Comparison of ENCODE assay signal across 22 mouse cellular contexts in the genomic region with DNA sequence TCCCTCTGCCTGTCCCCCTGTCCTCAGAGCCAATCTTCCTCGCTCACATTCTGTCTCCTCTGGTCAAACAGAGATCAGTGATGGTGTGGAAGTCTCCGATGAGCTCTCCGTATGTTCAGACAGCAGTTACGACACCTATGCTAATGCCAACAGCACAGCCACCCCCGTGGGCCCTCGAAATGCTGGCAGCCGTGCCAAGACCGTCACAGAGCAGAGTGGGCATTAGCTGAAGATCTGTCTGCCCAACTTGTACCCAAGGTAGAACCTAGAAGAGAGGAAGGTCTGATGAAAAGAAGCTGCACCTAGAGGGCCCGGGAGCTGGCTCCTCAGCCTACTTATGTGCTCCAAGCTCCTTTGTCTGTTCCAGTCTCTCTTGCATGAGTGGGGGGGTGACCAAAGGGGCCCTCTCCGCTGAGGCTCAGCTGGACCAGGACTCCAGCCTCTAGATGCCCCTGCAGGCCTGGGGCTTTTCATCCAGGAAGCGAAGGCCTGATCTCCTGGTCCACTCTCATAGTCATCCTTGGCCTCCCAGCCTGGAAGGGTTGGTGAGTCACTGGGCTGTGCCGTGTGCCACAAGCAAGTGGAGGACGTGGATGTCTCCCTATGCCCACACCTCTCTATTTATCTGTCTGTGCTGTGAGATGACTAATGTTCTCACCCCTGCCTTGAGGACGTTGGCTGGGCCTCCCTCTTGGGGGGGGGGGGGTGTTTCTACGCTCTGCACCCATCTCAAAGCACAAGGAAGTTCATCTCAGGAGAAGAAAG. TPM values are rescaled to one million over a fixed set of nuclear protein-coding genes. Genes with fewer than 3 reads are reported as not detected.
DNase-seq lines count a peak whose midpoint lies in the region; ATAC-seq lines count a peak whose summit lies in the region.
"Had no signal": no experiment of that assay in that cellular context is flagged by ENCODE, and none has a peak within 500 bp of the region (broad histone marks: within the 10 kb centered on the region; RNA-seq: fewer than 3 reads in every experiment).

No protein-coding gene starts in this region.

- H3K4me3 ChIP-seq in kidney, embryonic 16.5 days (ENCODE audit: low read length): no peak overlapping the region
- H3K4me3 ChIP-seq in megakaryocyte, embryonic 14.5 days (replicated peaks): peak overlapping the region; percentile 28
- H3K4me3 ChIP-seq: embryonic facial prominence, embryonic 12.5 days; erythroblast, embryonic 14.5 days; forebrain, embryonic 12.5 days; gastrocnemius, adult 2 months; hindbrain, embryonic 13.5 days had no signal

- WGBS in kidney, embryonic 16.5 days: 84% methylated on average over 15 of the region's 15 CpGs

- H3K9ac ChIP-seq in kidney, embryonic 16.5 days (replicated peaks; ENCODE audit: low read length): no peak overlapping the region
- H3K9ac ChIP-seq: embryonic facial prominence, embryonic 12.5 days; forebrain, embryonic 12.5 days; hindbrain, embryonic 13.5 days; liver, embryonic 14.5 days; lung, embryonic 14.5 days had no signal

- peak; percentile 20; the same call in 1 of the 2 replicates for ATAC-seq in kidney, embryonic 16.5 days (ENCODE audit: low FRiP score, low TSS enrichment)
- no peak for ATAC-seq in megakaryocyte, adult 5-6 weeks (ENCODE audit: poor library complexity, severe bottlenecking)

- no peaks in the 10 kb centered on the region for H3K27me3 ChIP-seq in kidney, embryonic 16.5 days (ENCODE audit: insufficient read depth, low read length)
- H3K27me3 ChIP-seq in megakaryocyte, embryonic 14.5 days (replicated peaks): peaks cover 96% of the 10 kb centered on the region
- H3K27me3 ChIP-seq: embryonic facial prominence, embryonic 12.5 days; forebrain, embryonic 12.5 days; hindbrain, embryonic 13.5 days had no signal

- peaks cover 4% of the 10 kb centered on the region; the same call in 1 of the 2 replicates for H3K9me3 ChIP-seq in kidney, embryonic 16.5 days (ENCODE audit: low read length)
- H3K9me3 ChIP-seq in megakaryocyte, embryonic 14.5 days: peaks cover 18% of the 10 kb centered on the region
- H3K9me3 ChIP-seq: embryonic facial prominence, embryonic 12.5 days; forebrain, embryonic 12.5 days; hindbrain, embryonic 13.5 days had no signal

- H3K4me2 ChIP-seq in kidney, embryonic 16.5 days (replicated peaks; ENCODE audit: low read depth, low read length): no peak overlapping the region
- H3K4me2 ChIP-seq: embryonic facial prominence, embryonic 12.5 days; forebrain, embryonic 12.5 days; hindbrain, embryonic 13.5 days; lung, embryonic 14.5 days had no signal

- H3K27ac ChIP-seq in kidney, embryonic 16.5 days (ENCODE audit: low read length): no peak overlapping the region; the same call in 1 of the 2 replicates
- H3K27ac ChIP-seq: embryonic facial prominence, embryonic 12.5 days; forebrain, embryonic 12.5 days; gastrocnemius, adult 2 months; hindbrain, embryonic 13.5 days; liver, embryonic 14.5 days had no signal

- peaks cover 17% of the 10 kb centered on the region for H3K4me1 ChIP-seq in kidney, embryonic 16.5 days (ENCODE audit: insufficient read depth, low read length)
- H3K4me1 ChIP-seq in megakaryocyte, embryonic 14.5 days: peaks cover 7% of the 10 kb centered on the region
- H3K4me1 ChIP-seq: embryonic facial prominence, embryonic 12.5 days had no signal

- peak; percentile 40 to 62 for DNase-seq in adrenal gland, adult (ENCODE audit: inconsistent age in 2 of 2, low spot score in 1 of 2)
- no peak for DNase-seq in adrenal gland, adult 8-10 months
- DNase-seq in kidney, postnatal 4 days: no peak
- DNase-seq in brain, adult 2 months (ENCODE audit: low read depth, low spot score): peak; percentile 90
- no peak for DNase-seq in thymus, postnatal 14 days
- DNase-seq: cerebellum, adult 11-12 months; gastrocnemius, adult 2 months; kidney, adult 2 months; kidney, postnatal 14 days; lung, embryonic 14.5 days; midbrain, embryonic 14.5 days; spleen, adult 18-20 months had no signal

- peaks cover 7% of the 10 kb centered on the region; the same call in 1 of the 2 replicates for H3K36me3 ChIP-seq in kidney, embryonic 16.5 days (ENCODE audit: insufficient read depth, low read length)
- H3K36me3 ChIP-seq in megakaryocyte, embryonic 14.5 days (replicated peaks; ENCODE audit: low read length): no peaks in the 10 kb centered on the region

RNA-seq across cellular contexts. Expression of a gene that starts 5.7 kb away (rescaled TPM):
- 1 to 10 TPM in 1 of 4 experiments, under 1 TPM in 3; 0.38 to 1.2 (median 0.75) TPM for total RNA-seq in adrenal gland, adult 8-10 months (2022)
- 0.66 and 0.75 TPM in 2 replicates for polyA plus RNA-seq in kidney, embryonic 16.5 days (2015; fragmentation: Nextera tagmentation; extraction: Ambion mirVana)
- polyA plus RNA-seq in megakaryocyte, embryonic 14.5 days (2012; ENCODE audit: insufficient read depth, low replicate concordance): 2.4 TPM in 1 of 2 replicates, not detected in the other
- total RNA-seq in megakaryocyte, adult 5-6 weeks (2015): 1.0 and 1.1 TPM in 2 replicates
- total RNA-seq in megakaryocyte, adult 5-6 weeks (2017): not detected in 2 replicates
- total RNA-seq: gastrocnemius, adult 2 months; heart, adult 8-10 months; heart, postnatal 25 days had no signal
- polyA plus RNA-seq: erythroblast, embryonic 14.5 days had no signal

RNA-seq across cellular contexts. Expression of a gene that starts 23.5 kb away (rescaled TPM):
- total RNA-seq in adrenal gland, adult 8-10 months (2022): 100 to 1,000 TPM; 533 to 601 (median 565) TPM
- 746 and 752 TPM in 2 replicates for polyA plus RNA-seq in kidney, embryonic 16.5 days (2015; fragmentation: Nextera tagmentation; extraction: Ambion mirVana)
- 128 and 530 TPM in 2 replicates for polyA plus RNA-seq in megakaryocyte, embryonic 14.5 days (2012; ENCODE audit: insufficient read depth, low replicate concordance)
- total RNA-seq in megakaryocyte, adult 5-6 weeks (2015): 992 and 1,050 TPM in 2 replicates
- total RNA-seq in megakaryocyte, adult 5-6 weeks (2017): 1,038 and 1,097 TPM in 2 replicates

Comparison
In these comparisons a context has a peak if more than half of its experiments do, and no peak if none do; other contexts are left out.
1. DNase-seq: peak in adrenal gland, adult (2 of 2) and brain, adult 2 months (single experiment); none in adrenal gland, adult 8-10 months (single experiment), kidney, postnatal 4 days (0 of 2) and thymus, postnatal 14 days (single experiment).